Mouse (Mus musculus) G1E-ER4 (cell line): Measurements from ENCODE around the gene Spint4. TPM values are rescaled to one million over a fixed set of nuclear protein-coding genes. Genes with fewer than 3 reads are reported as not detected.
A peak's percentile ranks its signal among the peaks of the same experiment; 100 is the strongest.

ENCODE experiments used
- GATA1 ChIP-seq: IDR thresholded peaks from one replicate; pipeline ENCODE4 v1.8.0; 2012; ENCODE audit warnings: low read length, inconsistent platforms
- polyA plus RNA-seq: library from polyadenylated mRNA; stranded (reverse); fragments of >175 nt; gene quantifications from 2 replicates; pipeline ENCODE4 v1.2.3, GENCODE M21; 2012

Spint4 gene
- not detected in 2 replicates for polyA plus RNA-seq

- TF ChIP-seq GATA1, result no peak
Observed at GRCm38 (mm10) chr2:164698201-164698600, at the start of gene Spint4. Gene Spint4, plus strand, starts transcription at chr2:164698501.

DNA sequence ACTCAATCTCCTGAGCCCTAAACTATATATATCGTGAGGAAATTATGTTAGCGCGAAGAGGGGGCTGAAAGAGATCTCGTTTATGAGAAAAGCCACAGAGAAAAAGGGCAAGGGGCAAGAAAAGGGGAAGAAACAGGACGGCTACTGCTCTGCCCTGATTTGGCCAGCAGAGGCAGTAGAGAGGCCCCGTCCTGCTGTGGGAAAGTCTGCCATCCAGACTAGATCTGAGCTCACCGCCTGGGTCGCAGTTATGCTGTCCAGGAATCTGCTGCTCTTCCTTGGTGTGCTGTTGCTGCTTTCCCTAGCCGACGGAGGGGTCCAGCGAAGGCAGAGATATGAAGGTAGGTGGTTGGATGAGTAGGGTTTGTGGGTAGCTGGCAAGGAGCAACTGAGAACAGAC lies 42.4 kb upstream of the Spint4 start, which contains the start of gene Wfdc10:
Wfdc10 (plus strand) TSS at position 189 of the 400 bp plus-strand sequence.
- no peak for TF ChIP-seq GATA1

GRCm38 (mm10) chr2:164656483-164656882 lies 41.8 kb upstream of the Spint4 start, which contains the start of gene Wfdc9:
Gene Wfdc9, minus strand, starts transcription at chr2:164656583.
- no peak for TF ChIP-seq GATA1

DNA sequence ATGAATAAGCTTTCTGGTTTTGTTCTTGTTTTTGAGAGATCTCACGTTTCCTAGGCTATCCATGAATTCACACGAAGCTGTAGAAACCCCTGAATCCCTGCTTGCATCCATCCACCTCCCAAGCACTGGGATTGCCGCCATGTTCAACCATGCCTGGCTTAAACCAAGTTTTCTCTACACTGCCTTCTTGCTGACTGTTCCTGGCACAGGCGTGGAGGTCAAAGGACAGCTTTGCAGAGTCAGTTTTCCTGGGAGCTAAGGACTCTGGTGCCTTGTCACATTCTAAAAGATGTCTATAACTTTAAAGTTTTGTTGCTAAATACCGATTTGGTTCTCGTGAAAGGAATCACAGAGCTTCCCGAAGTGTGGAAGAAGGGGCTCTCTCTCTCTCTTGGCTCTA lies 33.5 kb upstream of the Spint4 start:
- TF ChIP-seq GATA1, result no peak

GRCm38 (mm10) chr2:164670261-164670660 lies 28.0 kb upstream of the Spint4 start:
- TF ChIP-seq GATA1, result no peak

DNA sequence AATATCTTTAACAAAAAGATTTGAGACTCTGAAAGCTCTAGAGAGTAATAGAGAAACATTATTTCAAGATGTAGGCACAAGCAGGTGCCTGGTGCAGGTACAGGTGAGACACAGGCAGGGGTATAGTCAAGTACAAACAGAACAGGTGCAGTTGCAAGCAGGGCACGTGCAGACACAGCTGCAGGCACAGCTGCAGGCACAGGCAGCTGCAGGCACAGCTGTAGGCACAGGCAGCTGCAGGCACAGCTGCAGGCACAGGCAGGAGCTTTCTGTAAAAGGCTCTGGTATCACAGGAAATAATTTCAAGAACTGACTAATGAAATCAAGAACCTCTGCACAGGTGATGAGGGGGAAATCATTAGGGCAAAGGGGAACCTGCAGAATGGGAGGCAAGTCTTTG lies 27.4 kb upstream of the Spint4 start:
- no peak for TF ChIP-seq GATA1

- no peak for TF ChIP-seq GATA1
Observed at GRCm38 (mm10) chr2:164673987-164674386, 24.3 kb upstream of the Spint4 start, which contains the start of gene Wfdc11. Gene Wfdc11, minus strand, starts transcription at chr2:164674087.

GRCm38 (mm10) chr2:164676103-164676502 lies 22.2 kb upstream of the Spint4 start:
- TF ChIP-seq GATA1, result no peak

GRCm38 (mm10) chr2:164676916-164677685 lies 21.2 kb upstream of the Spint4 start:
- TF ChIP-seq GATA1, result peak; percentile 70

DNA sequence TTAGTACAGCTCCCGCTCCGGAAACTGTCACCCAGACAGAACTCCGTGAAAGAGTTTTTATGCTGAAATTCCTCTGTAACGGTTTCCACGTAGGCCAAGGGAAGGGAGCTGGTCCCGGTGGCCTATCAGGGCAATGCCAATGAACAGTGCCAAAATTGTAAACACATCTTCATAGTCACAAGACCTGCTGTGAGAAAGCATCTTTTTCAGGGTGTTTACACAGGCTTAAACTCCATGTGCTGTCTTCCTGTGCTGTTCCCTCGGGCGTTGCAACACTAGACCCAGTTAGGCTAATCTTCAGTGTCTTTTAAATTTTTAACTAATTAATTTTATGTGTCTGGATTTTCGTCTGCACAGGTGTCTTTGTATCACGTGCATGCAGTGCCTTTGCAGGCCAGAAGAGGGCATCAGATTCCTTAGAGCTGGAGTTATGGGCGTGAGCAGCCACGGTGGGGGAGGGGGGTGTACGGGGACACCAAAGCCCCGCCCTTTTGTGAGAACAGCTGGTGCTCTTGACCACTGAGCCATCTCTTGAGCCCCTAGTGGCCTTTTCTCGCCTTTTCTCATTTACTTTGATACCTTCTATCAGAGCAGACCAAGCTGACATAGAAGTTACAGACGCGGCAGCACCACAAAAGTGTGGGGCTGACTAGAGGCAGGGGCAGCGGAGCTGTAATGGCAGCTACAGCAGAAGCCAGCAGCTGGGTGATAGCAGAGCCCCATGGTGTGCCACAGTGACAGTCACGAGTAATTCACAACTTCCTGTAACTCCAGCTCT lies 19.3 kb upstream of the Spint4 start:
- no peak for TF ChIP-seq GATA1

DNA sequence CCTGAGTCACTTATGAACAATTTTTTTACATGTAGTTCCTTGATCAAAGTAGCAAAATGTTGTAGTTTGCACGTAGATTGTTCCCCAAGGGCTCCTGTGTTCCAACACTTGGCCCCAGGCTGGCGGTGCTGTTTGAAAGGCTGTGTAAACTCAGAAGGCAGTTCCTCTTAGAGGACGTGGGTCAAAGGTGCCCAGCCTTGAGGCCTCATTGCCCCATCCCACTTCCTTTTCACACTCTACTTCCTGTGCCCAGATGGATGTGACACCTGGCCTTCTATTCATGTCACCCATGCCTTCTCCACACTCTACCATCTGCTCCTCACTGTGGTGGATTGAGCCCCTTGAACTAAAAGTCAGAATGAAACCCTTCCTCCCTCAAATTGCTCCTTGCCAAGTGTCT lies 18.4 kb upstream of the Spint4 start:
- TF ChIP-seq GATA1, result no peak

- TF ChIP-seq GATA1, result no peak
Observed at GRCm38 (mm10) chr2:164684807-164685206, 13.5 kb upstream of the Spint4 start, which contains the start of gene Wfdc13. Gene Wfdc13, plus strand, starts transcription at chr2:164685107.

DNA sequence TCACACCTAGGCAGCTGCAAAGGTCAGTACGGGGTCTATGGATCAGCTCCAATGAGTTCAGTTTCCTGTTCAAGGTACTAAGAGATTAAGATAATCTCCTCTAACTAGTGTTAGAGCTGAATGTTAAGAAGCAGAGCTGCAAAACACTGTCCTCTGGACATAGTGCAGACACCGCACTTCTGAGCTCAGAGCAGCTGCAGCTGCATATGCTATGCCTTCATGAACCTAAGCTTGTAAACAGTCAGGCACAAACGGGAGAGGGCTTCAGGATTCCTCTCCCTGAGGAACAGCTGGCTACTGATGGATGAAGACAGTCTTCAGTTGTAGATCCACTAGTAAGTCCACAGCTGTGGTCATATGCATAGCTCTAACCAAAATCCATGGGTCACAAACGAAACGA lies 2.7 kb downstream of the Spint4 start:
- TF ChIP-seq GATA1, result no peak

GRCm38 (mm10) chr2:164701761-164702160 lies 3.5 kb downstream of the Spint4 start:
- TF ChIP-seq GATA1, result no peak

DNA sequence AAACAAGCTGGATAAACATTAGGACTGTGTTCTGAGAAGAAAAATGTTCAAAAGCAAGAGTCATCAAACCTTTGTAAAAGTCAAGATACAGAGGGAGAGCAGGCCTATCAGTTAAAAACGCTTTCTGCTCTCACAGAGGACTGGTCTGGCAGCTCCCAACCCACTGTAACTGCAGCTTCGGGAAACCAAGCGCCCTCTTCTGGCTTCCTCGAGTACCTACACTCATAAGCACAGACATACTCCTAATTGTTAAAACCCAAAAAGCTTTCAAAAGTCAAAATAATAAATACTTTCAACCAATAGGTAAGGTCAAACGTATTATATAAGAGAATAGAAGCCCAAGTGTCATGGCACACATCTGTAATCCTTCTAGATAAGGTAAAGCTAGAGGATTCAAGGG lies 5.9 kb downstream of the Spint4 start:
- no peak for TF ChIP-seq GATA1

DNA sequence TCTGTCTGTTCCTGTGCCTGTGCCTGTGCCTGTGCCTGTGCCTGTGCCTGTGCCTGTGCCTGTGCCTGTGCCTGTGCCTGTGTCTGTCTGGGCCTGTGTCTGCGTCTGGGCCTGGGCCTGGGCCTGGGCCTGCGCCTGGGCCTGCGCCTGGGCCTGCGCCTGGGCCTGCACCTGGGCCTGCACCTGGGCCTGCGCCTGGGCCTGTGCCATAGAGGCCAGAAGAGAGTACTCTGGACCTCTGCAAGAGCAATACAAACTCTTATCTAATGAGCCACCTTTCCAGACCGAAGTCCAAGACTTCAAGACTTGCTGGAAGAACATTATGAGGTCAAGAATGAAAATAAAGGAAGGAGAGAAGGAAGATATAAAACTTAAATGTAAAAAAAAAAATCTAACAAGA lies 7.0 kb downstream of the Spint4 start:
- TF ChIP-seq GATA1, result no peak
